Mouse (Mus musculus) lung, postnatal 10 days (tissue): ENCODE data around the gene Fam92b.

ENCODE experiments used
- DNase-seq: peaks from one replicate; pipeline ENCODE4 v3.0.0; 2021

The Fam92b gene

DNA sequence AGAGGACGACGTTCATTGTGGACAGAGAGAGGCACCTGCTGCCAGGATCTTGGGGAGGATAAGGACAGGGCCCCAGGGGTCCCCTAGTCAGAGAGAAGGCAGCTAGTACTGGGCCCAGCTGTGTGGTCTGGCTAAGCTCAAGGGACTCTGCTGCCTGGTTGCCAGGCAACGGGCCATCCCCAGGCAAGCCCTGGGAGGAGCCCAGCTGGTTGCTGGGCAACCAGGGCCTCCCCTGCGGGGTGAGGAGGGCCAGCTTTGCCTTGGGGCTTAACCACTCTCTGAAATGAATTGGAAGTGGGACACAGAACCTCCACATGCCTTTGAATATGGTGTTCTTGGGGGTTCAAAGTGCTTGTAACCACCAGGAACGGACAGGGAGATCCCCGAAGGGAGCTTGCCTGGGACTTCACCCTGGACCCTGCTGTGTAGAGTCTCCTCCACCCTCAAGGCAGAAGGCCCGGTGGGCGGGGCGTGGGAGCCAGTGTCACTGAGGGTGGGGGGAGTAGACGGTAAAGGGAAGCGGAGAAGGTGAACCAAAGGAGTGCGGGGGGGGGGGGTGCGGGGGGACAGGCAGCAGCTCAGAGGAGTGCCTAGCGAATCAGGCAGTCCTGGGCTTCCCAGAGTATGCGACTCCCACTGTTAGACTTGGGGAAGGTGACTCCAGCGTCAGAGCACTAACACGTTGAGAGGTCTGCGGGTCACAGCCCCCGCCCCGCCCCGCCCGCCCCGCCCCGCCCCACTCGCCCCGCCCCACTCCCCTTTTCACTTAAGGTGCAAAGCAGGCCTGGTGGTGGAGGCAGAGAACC, at the start of gene Fam92b:
Gene Fam92b (minus strand): TSS at position 149 of the 806 bp plus-strand sequence.
- peak; percentile 76 for DNase-seq

- no peak for DNase-seq
Measured at GRCm38 (mm10) chr8:120225421-120226151, 48.3 kb upstream of the Fam92b start.

DNA sequence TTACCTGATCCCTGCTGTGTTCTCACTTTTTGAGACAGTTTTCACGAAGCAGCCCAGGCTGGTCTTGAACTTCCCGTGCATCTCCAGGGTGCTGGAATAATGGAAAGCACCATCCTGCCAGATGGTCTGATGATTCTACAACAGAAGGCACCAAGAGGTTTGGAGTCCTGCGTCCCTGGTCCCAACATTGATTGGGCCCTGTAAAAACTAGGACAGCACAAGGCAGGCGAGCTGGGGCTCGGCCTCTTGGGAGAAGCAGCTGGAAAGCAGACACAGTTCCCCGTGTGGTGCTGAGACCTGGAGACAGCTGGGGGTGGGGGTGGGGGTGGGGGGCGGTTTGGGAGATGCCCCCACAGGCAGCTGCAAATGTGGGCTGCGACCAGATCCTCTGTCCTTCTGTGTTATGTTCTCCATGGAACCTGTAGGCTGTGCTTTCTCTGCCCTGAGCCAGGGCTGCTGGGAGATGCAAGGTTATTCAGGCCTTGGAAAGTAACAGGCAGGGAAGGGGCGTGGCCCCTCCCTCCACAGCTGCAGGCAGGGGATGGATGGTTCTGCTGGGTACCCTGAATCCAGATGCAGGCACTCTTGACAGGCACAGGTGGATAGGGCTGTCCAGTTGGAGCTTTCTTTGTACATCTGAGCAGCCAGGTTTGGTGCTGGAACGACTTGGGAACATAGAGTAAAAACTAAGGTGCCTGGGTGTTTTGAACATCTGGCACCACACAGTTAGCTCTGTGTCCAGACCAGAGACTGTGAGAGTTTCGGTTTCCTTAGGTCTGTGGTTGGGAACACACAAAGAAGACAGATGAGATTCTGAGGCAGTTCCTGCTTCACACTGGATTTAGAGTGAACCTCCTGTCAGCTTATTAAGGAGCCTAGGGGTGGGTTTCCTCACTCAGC, 47.5 kb upstream of the Fam92b start:
- no peak for DNase-seq

DNA sequence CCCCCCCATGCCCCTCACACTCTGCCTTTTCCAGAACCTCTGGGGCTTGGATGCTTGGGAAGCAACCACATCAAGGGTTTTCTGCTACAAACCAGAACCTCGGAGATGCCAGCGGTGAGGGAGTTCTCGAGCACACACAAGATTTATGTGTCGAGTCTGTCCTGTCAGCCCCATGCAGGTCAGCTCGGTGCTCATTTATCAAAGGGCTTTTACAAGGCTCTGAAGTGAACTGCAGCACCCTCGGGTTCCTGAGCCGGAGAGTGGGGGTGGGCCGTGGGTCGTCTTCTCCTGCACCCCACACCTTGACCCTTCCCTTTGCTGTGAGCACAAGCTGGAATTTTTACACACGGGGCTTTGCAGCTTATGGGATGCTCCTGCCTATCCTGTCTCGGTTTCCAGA, 45.3 kb upstream of the Fam92b start:
- no peak for DNase-seq

DNA sequence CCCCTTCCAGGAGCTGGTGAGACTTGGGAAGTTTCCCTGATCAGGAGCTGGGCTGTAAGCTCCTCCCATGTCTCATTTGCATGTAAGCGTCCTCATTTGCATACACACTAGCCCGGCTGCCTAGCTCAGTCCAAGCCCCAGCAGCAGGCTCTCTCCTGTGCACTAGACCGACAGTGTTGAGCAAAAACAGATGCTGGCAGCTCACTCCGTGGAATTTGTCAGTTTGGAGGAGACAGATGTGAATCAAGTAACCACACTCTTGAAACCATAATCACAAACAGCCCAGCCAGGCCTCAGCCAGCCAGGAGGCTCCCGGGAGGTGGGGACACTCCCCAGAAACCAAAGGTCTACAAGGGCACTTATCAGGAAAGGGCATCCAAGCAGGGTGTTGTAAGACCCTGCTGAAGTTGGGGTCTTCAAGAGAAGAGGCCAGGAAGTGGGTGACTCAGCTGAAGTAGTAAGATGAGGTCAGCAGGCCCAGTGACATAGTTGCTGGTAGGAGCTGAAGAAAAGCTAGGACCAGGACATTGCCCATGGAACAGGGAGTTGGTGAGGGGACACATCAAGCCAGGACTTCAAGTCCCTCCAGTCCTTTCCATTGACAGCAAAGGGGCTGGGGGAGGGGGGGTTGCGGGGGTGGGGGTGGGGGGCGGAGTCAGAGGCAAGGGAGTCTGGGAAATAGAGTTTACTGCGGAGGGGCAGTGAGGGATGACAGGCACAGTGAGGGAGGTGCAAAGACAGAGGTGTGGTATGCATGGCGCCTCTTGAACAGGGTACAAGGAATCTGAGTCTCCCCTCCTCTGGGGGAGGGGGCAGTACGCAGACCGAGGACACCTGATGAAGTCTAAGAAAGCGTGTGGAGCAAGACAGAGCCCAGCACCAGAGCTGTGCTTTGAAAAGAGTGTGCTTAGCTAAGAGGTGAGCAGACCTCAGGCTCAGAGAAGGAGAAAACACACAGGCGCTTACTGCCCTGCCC, 39.9 kb upstream of the Fam92b start:
- peak; percentile 80 for DNase-seq

- DNase-seq: peak; percentile 60
Measured at GRCm38 (mm10) chr8:120215416-120216141, 38.3 kb upstream of the Fam92b start.

GRCm38 (mm10) chr8:120213939-120214338, 36.7 kb upstream of the Fam92b start:
- DNase-seq: no peak

DNA sequence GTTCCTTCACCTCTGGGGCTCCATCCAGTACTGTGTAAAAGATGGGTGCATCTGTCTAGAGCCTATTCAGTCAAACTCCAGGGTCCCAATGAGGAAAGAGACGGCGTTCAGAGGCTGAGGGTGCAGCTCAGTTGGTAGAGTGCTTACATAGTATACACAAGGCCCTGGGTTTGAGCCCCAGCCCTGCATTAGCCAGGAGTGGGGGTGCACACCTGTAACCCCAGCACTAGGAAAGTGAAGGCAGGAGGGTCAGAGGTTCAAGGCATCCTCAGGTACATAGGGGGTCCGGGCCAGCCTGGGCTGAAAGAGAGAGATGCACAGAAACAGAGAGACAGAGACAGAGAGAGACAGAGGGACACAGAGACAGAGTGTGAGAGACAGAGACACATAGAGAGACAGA, 36.0 kb upstream of the Fam92b start:
- no peak for DNase-seq

DNA sequence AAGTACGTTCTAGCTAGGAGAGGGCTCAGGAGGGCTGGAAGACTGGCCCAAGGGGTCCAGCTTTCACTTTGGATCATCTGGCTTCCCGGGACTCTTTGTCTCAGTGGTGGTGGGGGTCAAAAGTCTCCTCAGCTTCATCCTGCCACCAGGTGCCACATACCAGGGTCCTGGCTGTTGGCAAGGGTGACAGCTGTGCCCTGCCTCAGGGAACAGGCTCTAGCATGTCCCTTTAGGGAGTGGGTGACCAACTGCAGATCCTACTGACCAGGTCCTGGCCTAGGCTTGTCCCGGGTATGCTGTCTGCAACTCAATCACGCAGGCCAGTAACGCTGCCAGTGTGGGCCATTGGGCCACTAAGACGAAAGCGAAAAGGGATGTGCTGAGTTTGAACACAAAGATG, 35.3 kb upstream of the Fam92b start:
- no peak for DNase-seq

DNA sequence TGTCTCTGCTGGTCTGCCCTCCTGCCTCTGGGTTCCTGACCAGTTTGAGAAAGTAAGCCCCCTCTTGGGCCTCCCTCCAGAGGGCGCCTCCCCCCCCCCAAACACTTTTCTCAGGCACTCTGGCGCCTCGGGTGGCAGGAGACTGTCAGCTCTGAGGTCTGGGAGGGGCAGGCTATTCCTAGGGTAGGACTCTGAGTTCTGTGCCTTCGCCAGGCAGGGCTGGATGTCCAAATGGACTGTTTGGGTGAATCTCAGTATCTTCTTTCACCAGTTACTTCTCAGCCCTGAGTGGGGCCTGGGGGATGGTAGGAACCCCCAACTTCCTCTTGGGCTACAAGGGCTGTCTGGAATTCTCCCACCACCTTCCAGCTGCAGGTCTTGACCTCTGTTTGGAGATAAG, 34.1 kb upstream of the Fam92b start:
- DNase-seq: no peak

DNA sequence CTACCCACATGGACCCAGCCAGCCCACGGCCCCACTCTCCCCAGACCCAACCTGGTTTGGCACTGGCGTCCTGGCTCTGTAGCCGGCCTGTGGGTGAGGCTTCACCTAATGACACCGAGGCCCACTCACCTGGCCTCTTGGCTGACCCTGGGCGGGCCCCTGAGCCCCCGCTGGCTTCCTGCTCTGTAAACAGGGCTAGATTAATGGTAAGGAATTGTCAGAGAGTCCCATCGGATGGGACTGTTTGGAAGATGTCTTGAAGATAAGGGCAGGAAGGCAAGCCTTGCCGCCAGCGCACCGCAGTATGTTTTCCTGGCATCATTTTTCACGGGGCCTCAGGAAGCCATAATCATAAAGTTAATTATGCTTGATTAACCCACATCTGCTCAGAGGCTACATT, 30.8 kb upstream of the Fam92b start:
- DNase-seq: no peak

DNA sequence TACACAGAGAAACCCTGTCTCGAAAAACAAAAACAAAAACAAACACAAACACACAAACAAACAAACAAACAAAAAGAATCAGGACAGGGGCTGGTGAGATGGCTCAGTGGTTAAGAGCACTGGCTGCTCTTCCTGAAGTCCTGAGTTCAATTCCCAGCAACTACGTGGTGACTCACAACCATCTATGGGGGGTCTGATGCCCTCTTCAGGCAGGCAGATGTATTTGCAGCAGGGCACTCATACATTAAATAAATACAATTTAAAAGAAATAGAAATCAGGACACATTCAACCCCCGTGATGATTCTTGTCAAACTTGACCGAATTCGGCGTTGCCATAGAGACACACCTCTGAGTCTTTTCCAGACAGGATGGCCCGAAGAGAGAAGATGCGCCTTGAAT, 30.1 kb upstream of the Fam92b start:
- no peak for DNase-seq

- no peak for DNase-seq
Measured at GRCm38 (mm10) chr8:120205916-120206315, 28.6 kb upstream of the Fam92b start.

GRCm38 (mm10) chr8:120204736-120205360, 27.6 kb upstream of the Fam92b start:
- peak; percentile 85 for DNase-seq

GRCm38 (mm10) chr8:120202546-120202945, 25.3 kb upstream of the Fam92b start:
- peak; percentile 77 for DNase-seq

GRCm38 (mm10) chr8:120201351-120201750, 24.1 kb upstream of the Fam92b start:
- DNase-seq: no peak

GRCm38 (mm10) chr8:120192118-120192517, 14.9 kb upstream of the Fam92b start:
- no peak for DNase-seq

GRCm38 (mm10) chr8:120191633-120192032, 14.4 kb upstream of the Fam92b start:
- DNase-seq: no peak

- DNase-seq: peak; percentile 98
Measured at GRCm38 (mm10) chr8:120190810-120191413, 13.6 kb upstream of the Fam92b start.

GRCm38 (mm10) chr8:120190107-120190809, 13.0 kb upstream of the Fam92b start:
- no peak for DNase-seq
